Mouse (Mus musculus) heart, postnatal 0 days (tissue): ENCODE data around the gene Med9.

Experiments
- CTCF ChIP-seq: IDR thresholded peaks from 2 replicates; pipeline ENCODE4 v1.5.1; 2016; ENCODE audit warnings: antibody characterized with exemption, control low read depth, low read depth
- EP300 ChIP-seq: IDR thresholded peaks from 2 replicates; pipeline ENCODE4 v1.6.1; 2016; ENCODE audit warnings: antibody characterized with exemption, low read depth

DNA sequence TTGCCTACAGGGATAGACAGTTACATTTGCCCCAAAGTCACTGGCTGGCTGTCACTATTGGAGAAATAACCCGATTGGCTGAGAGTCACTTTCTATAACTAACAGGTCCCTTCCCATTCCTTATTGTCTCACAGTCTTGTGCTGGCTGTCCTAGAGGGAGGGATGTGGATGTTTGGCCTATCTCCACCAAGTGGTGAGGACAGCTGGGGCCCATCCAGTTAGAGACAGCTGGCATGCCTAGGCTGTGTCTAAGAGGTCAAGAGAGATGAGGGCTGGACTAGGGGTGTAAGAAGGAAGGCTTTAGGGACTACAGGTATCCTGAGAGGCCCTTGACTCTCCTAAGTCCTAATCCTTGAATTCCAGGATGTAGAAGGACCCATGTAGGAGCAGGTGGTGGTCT is 36.5 kb upstream of the Med9 start:
- TF ChIP-seq CTCF (no peak), EP300 (no peak)
